In genomic region chr5:36075172-36076074, GRCm38 (mm10) we compare ENCODE assay signal across 9 mouse cellular contexts.
A peak's percentile ranks its signal among the peaks of the same experiment; 100 is the strongest.
DNase-seq lines count a peak whose midpoint lies in the region; ATAC-seq and TF ChIP-seq lines count a peak whose summit lies in the region.
"Had no signal": no experiment of that assay in that cellular context is flagged by ENCODE, and none has a peak within 500 bp of the region (broad histone marks: within the 10 kb centered on the region; RNA-seq: fewer than 3 reads in every experiment).

No protein-coding gene starts in this region.

- ATAC-seq in kidney, postnatal 0 days (replicated peaks; ENCODE audit: low FRiP score, low read depth), result no peak
- no peak for ATAC-seq in megakaryocyte, adult 5-6 weeks (ENCODE audit: poor library complexity, severe bottlenecking)

- H3K9ac ChIP-seq in kidney, postnatal 0 days (ENCODE audit: low read depth, low read length), result no peak overlapping the region

- 31% methylated on average over 5 of the region's 5 CpGs for WGBS in kidney, postnatal 0 days

- H3K27me3 ChIP-seq in kidney, postnatal 0 days (ENCODE audit: insufficient read depth, low read length), result no peaks in the 10 kb centered on the region

- H3K36me3 ChIP-seq in kidney, postnatal 0 days (ENCODE audit: insufficient read depth, low read length), result no peaks in the 10 kb centered on the region

- H3K4me3 ChIP-seq in kidney, postnatal 0 days (replicated peaks; ENCODE audit: low read depth, low read length), result no peak overlapping the region

- peak; percentile 38 for DNase-seq in urinary bladder, postnatal 14 days (ENCODE audit: low spot score)
- DNase-seq in urinary bladder, postnatal 4 days (ENCODE audit: low spot score in 2 of 2), result no peak
- peak; percentile 81 to 86 for DNase-seq in heart, adult 18-20 months
- peak; percentile 64 for DNase-seq in kidney, postnatal 0 days (ENCODE audit: low spot score)
- peak; percentile 69 for DNase-seq in skeletal muscle tissue, adult 2 months (ENCODE audit: low read depth, low spot score)
- DNase-seq in MN1 (ENCODE audit: low spot score), result no peak
- no peak for DNase-seq in layer of hippocampus, postnatal 25 days (ENCODE audit: extremely low spot score in 1 of 2, low spot score in 1 of 2)
- DNase-seq: right cerebral cortex, postnatal 25 days had no signal

- no peak overlapping the region for H3K4me2 ChIP-seq in kidney, postnatal 0 days (ENCODE audit: low read length)

- no peaks in the 10 kb centered on the region; the same call in 1 of the 2 replicates for H3K4me1 ChIP-seq in kidney, postnatal 0 days (replicated peaks; ENCODE audit: insufficient read depth, low read length)

- H3K27ac ChIP-seq in kidney, postnatal 0 days, result no peak overlapping the region

- TF ChIP-seq CTCF in kidney, postnatal 0 days (IDR thresholded peaks at IDR 0.05; ENCODE audit: low read depth), result no peak

- no peaks in the 10 kb centered on the region for H3K9me3 ChIP-seq in kidney, postnatal 0 days (replicated peaks; ENCODE audit: low read length)

Comparison
In these comparisons a context has a peak if more than half of its experiments do, and no peak if none do; other contexts are left out.
1. DNase-seq: peak in urinary bladder, postnatal 14 days (single experiment), heart, adult 18-20 months (2 of 2), kidney, postnatal 0 days (single experiment) and skeletal muscle tissue, adult 2 months (single experiment); none in urinary bladder, postnatal 4 days (0 of 2), MN1 (single experiment) and layer of hippocampus, postnatal 25 days (0 of 2).